Mouse (Mus musculus) megakaryocyte progenitor cell, adult 5-6 weeks (primary cell): ENCODE measurements at regions not wholly inside any gene's neighbourhood (a gene's known extent, or its start where the extent isn't known, plus 50 kb on each side); places are given as distances from the start of the nearest gene placed in this dataset.

Experiments used
- ATAC-seq: replicated peaks from 2 replicates; pipeline ENCODE4 v1.8.0; 2016; ENCODE audit warnings: mild to moderate bottlenecking, moderate TSS enrichment, inconsistent platforms; ENCODE audit not compliant: poor library complexity

- no peak for ATAC-seq
Measured at GRCm38 (mm10) chr8:6813816-6814215, 1708.7 kb upstream of the Slc10a2 start.

- no peak for ATAC-seq
Measured at GRCm38 (mm10) chr8:6807116-6807515, 1702.0 kb upstream of the Slc10a2 start.

- ATAC-seq: no peak
Measured at GRCm38 (mm10) chr8:6803199-6803598, 1698.0 kb upstream of the Slc10a2 start.

GRCm38 (mm10) chr8:6801076-6801475, 1695.9 kb upstream of the Slc10a2 start:
- ATAC-seq: no peak

GRCm38 (mm10) chr8:6789096-6789495, 1683.9 kb upstream of the Slc10a2 start:
- ATAC-seq: no peak

GRCm38 (mm10) chr8:6780983-6781382, 1675.8 kb upstream of the Slc10a2 start:
- no peak for ATAC-seq

GRCm38 (mm10) chr8:6775103-6775502, 1670.0 kb upstream of the Slc10a2 start:
- ATAC-seq: no peak

GRCm38 (mm10) chr8:6729571-6729970, 1624.4 kb upstream of the Slc10a2 start:
- no peak for ATAC-seq

GRCm38 (mm10) chr8:6708886-6709449, 1603.8 kb upstream of the Slc10a2 start:
- no peak for ATAC-seq

GRCm38 (mm10) chr8:6688595-6688994, 1583.4 kb upstream of the Slc10a2 start:
- ATAC-seq: no peak

- ATAC-seq: no peak
Measured at GRCm38 (mm10) chr8:6658860-6659259, 1553.7 kb upstream of the Slc10a2 start.

GRCm38 (mm10) chr8:6657451-6657990, 1552.4 kb upstream of the Slc10a2 start:
- ATAC-seq: no peak

GRCm38 (mm10) chr8:6652180-6652579, 1547.0 kb upstream of the Slc10a2 start:
- no peak for ATAC-seq

GRCm38 (mm10) chr8:6648083-6648482, 1542.9 kb upstream of the Slc10a2 start:
- no peak for ATAC-seq

- peak; percentile 44; the same call in 1 of the 2 replicates for ATAC-seq
Measured at GRCm38 (mm10) chr8:6645287-6645957, 1540.3 kb upstream of the Slc10a2 start.

- no peak for ATAC-seq
Measured at GRCm38 (mm10) chr8:6644396-6644795, 1539.2 kb upstream of the Slc10a2 start.

GRCm38 (mm10) chr8:6627009-6627557, 1521.9 kb upstream of the Slc10a2 start:
- ATAC-seq: no peak

- no peak for ATAC-seq
Measured at GRCm38 (mm10) chr8:6608891-6609290, 1503.7 kb upstream of the Slc10a2 start.

- peak; percentile 96 for ATAC-seq
Measured at GRCm38 (mm10) chr8:6606854-6607535, 1501.8 kb upstream of the Slc10a2 start.

GRCm38 (mm10) chr8:6604232-6604804, 1499.2 kb upstream of the Slc10a2 start:
- ATAC-seq: no peak

GRCm38 (mm10) chr8:6590146-6590545, 1485.0 kb upstream of the Slc10a2 start:
- no peak for ATAC-seq
